Mouse (Mus musculus): ENCODE measurements around the gene Trappc6a.

Gene Trappc6a

GRCm38 (mm10) chr7:19557982-19558900 is 50.0 kb downstream of the Trappc6a start:
- in situ Hi-C loops (cut with MboI; ENCODE audit: low sequenced_read_pairs), result no loop called here

GRCm38 (mm10) chr7:19558965-19559364 is 50.8 kb downstream of the Trappc6a start:
- in situ Hi-C loops (cut with MboI; ENCODE audit: low sequenced_read_pairs), result no loop called here

GRCm38 (mm10) chr7:19560491-19561260 is 52.5 kb downstream of the Trappc6a start:
- in situ Hi-C loops (cut with MboI; ENCODE audit: low sequenced_read_pairs), result no loop called here

- in situ Hi-C loops (cut with MboI; ENCODE audit: low sequenced_read_pairs), result no loop called here
These were observed 53.2 kb downstream of the Trappc6a start for GRCm38 (mm10) chr7:19561431-19561764.

GRCm38 (mm10) chr7:19561765-19562642 is 53.8 kb downstream of the Trappc6a start:
- in situ Hi-C loops (cut with MboI; ENCODE audit: low sequenced_read_pairs), result no loop called here

GRCm38 (mm10) chr7:19562643-19563410 is 54.6 kb downstream of the Trappc6a start, which contains the start of gene Ppp1r37:
Gene Ppp1r37 (minus strand): TSS chr7:19563076.
- in situ Hi-C loops (cut with MboI; ENCODE audit: low sequenced_read_pairs), result no loop called here

- in situ Hi-C loops (cut with MboI; ENCODE audit: low sequenced_read_pairs), result no loop called here
These were observed 55.7 kb downstream of the Trappc6a start for GRCm38 (mm10) chr7:19563884-19564283.

- in situ Hi-C loops (cut with MboI; ENCODE audit: low sequenced_read_pairs), result no loop called here
These were observed 56.3 kb downstream of the Trappc6a start for GRCm38 (mm10) chr7:19564455-19564854.

Measured in CH12F3 (cell line).